Mouse (Mus musculus): ENCODE measurements around the gene Cdk5rap1. TPM values are rescaled to one million over a fixed set of nuclear protein-coding genes. Genes with fewer than 3 reads are reported as not detected.
"Not testable (repeated sequence)": the region's sequence is repeated elsewhere in the genome, so short reads cannot be mapped to it uniquely, and the experiment has no call there.

The Cdk5rap1 gene
- total RNA-seq, 2 experiments from 2014 or later, result 13.7 to 17.8 TPM

DNA sequence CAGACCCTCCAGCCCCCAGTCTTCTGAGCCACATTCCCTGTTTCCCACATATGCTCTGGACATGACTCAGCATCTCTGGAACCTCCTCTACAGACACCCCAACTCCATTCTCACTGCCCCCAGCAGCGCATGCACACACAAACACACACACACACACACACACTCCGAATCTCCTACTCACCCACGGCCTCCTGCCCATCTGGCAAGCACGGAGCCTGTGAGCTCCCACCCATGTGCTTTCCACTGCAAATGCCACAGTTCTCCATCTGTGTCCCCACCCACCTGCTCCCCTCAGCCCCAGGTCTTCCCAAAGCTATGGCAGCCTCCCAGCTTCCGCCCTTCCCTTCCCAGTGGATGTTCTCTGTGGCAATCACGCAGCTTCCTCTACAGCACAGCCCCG lies 6.3 kb upstream of the Cdk5rap1 start:
- peak; percentile 91 to 94 for DNase-seq (ENCODE audit: low spot score in 2 of 2)

GRCm38 (mm10) chr2:154374807-154375601 lies 2.2 kb upstream of the Cdk5rap1 start:
- peak in 1 of 2 experiments; percentile 43 for DNase-seq (ENCODE audit: low spot score in 2 of 2)

DNA sequence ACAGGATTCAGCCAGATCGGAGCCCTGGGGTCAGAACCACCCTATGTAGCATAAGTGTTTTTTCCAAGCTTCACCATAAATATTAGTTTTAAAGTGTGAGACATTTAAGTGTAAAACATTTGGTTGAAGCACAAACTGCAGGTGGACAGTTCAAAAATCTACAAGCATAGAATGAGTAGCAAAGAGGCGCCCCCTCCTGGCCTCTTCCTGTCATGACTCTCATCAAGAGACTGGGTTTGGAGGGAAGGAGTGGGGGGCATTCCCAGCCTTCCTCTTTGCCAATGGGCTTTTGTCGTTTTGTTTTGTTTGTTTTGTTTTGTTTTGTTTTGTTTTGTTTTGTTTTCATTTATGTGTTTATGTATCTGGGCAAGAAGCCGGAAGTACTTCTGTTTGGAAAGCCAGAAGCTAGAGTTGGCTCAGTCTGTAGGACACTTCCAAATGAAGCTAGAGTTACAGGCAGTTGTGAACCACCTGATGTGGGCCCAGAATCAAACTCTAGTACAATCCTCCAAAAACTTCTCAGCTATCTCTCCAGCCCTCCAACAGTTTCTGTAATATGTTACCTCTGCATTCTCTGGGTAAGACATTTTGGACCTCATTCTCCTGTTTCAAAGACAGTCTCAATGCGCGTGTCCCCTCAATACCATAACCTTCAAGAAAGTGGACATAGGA lies 1.3 kb upstream of the Cdk5rap1 start:
- DNase-seq (ENCODE audit: low spot score in 2 of 2), result peak; percentile 68 to 73

DNA sequence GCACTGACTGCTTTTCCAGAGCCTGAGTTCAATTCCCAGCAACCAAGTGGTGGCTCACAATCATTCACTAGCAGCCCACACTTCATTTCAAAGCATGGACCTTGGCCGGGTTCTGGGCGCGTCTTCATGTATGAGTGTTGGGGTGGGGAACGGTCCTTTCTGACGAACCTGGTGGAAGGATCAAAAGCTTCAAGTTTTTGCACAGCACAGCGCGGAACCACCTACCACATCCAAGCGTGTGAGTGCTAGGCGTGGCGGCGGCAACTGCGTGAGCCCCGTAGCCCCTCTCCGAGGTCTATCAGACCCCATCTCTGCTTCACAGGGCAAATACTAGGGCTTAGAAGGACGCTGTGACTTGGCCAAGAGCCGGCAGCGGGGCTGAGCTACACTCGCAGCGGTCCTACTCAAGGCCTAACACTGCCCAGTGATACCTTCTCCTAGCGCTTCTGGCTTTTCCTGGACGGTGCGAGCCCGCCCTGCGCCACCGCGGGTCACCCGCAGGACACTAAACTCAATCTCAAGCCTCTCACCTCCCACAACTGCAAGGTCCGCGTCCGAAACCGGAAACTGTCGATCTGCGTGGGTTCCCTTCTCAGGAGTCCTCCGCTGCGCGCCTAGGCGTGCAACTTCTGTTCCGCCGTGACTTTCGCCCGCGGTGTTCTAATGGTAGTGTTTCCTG lies 520 bp downstream of the Cdk5rap1 start:
- DNase-seq (ENCODE audit: low spot score in 2 of 2), result peak; percentile 83 to 86

DNA sequence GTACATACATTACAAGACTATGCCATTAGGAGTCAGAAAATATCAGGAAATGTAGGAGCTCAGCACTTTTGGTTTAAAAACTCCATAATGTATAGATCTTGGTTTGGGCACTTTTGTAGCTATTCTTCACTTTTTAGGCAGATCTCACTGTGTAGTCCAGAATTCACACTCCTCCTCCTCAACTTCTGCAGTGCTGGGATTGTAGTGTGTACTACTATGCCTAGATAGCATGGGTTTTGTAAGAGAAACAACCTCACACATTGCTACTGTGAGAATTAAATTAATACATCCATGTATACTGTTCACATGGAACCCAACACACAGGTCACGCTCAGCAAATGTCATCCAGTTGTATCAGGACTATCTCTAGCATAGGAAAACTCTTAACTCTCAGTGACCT lies 5.3 kb downstream of the Cdk5rap1 start:
- no peak for DNase-seq (ENCODE audit: low spot score in 2 of 2)

- DNase-seq (ENCODE audit: low spot score in 2 of 2), result not testable (repeated sequence)
Observed at GRCm38 (mm10) chr2:154354000-154354425, 18.8 kb downstream of the Cdk5rap1 start.

- DNase-seq (ENCODE audit: low spot score in 2 of 2), result no peak
Observed at GRCm38 (mm10) chr2:154348152-154348551, 24.7 kb downstream of the Cdk5rap1 start.

DNA sequence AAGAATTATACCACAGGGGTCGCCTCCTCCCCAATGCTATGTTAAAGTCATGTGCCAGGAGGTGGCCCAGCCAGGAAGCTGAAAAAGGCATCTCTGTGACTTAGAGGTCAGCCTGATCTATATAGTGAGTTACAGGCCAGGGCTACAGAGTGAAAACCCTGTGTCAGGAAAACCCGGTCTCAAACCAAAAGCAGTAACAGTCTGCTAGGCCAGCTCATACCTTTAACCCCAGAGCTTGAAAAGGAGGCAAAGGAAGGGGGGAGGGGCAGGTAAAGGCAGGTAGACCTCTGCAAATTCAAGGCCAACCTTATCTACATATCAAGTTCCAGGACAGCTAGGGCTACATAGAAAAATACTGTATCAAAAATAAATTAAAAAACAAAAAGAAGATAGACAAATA lies 33.5 kb downstream of the Cdk5rap1 start:
- DNase-seq (ENCODE audit: low spot score in 2 of 2), result no peak

- DNase-seq (ENCODE audit: low spot score in 2 of 2), result no peak
Observed at GRCm38 (mm10) chr2:154338161-154338560, 34.6 kb downstream of the Cdk5rap1 start.

GRCm38 (mm10) chr2:154335572-154335971 lies 37.2 kb downstream of the Cdk5rap1 start:
- no peak for DNase-seq (ENCODE audit: low spot score in 2 of 2)

DNA sequence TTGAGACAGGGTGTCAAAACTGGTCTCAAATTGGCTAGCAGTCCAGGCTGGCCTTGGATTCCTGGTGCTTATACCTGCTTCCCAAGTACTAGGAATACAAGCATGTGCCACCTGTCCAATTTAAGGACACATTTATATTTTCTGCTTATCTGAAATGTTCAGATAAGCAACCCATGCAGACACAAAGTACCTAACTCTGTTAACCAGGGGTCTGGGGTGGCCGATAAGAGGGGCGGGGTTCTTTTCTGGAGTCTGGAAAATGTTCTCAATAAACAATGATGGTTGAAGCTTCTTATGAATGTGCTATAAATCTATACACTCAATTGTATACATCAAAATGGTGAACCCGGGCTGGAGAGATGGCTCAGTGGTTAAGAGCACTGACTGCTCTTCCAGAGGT lies 46.0 kb downstream of the Cdk5rap1 start:
- DNase-seq (ENCODE audit: low spot score in 2 of 2), result no peak

GRCm38 (mm10) chr2:154313771-154314170 lies 59.0 kb downstream of the Cdk5rap1 start:
- not testable (repeated sequence) for DNase-seq (ENCODE audit: low spot score in 2 of 2)

DNA sequence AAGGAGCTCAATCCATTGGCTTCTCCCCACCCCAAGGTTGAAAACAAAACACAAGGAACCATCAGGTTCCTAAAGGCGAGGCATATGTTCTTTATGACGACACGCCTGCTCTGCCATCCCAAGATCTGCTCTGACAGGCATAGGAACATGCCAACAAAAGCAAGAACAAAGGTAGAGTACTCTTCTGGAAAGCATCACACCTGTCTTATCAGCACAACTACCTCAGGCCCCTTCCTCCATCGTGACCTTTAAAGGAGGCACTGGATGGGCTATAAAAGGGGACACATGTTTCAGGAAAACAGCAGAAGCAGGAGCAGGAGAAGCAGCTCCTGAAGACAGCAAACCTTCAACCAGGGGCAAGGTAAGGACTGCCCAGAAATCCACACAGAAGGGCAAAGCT lies 65.9 kb downstream of the Cdk5rap1 start, which contains the start of gene Bpifb9b:
Gene Bpifb9b (plus strand): TSS at position 301 of the 400 bp plus-strand sequence.
- DNase-seq (ENCODE audit: low spot score in 2 of 2), result not testable (repeated sequence)

DNA sequence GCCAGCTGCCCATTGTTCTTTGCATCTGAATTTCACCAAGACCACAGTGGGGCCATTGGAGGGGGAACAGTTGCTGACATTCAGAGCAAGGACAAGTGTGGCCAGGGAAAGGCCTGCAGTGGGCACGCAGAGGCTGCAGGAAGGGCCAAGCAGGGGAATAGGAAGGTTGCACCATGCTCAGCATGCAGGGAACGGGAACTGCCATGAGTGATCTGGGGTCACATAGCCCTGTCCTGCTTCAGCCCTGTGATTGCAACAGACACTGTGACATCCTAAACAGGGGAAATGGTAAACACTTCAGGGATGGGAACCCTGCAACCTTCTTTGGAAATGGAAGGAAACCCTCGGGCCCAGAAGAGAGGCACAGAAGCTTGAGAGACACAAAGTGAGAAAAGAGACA lies 68.2 kb downstream of the Cdk5rap1 start:
- DNase-seq (ENCODE audit: low spot score in 2 of 2), result not testable (repeated sequence)

GRCm38 (mm10) chr2:154301763-154302162 lies 71.0 kb downstream of the Cdk5rap1 start:
- DNase-seq (ENCODE audit: low spot score in 2 of 2), result no peak

DNA sequence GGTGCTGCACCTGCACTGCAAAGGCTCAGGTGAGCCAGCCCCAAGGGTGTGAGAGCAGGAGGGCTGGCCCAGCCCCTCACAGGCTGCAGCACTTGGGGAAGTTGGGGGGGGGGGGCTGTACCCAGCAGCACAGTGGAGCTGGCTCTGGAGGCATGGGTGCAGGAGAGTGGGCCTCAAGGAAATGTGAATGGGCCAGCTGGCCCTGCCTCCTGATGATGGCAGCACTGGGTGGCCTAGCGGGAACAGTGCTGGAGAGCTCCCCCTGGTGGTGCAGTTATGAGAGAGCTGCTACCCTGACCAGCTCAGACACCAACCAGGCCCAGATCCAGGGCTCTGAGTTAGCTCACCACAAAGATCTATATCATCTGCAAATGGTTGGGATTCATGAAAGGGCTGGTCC lies 72.3 kb downstream of the Cdk5rap1 start:
- DNase-seq (ENCODE audit: low spot score in 2 of 2), result peak; percentile 63 to 73

- DNase-seq (ENCODE audit: low spot score in 2 of 2), result peak; percentile 26 to 50
Observed at GRCm38 (mm10) chr2:154294746-154295145, 78.1 kb downstream of the Cdk5rap1 start.

DNA sequence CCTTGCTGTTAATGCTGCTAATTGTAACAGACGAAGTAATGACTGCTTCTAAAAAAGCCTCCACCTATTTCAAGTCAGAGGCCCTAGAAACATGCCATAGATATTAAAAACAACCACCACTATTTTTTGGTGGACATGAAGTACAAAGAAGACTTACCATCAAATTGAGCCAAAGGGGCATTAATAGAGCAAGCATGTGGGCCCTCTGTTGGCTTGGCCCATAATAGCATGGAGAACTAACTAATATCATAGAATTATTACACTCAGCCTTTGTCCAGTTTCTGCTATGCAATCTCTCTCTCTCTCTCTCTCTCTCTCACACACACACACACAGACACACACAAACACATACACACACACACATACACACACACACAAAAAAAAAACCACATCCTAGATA lies 80.0 kb downstream of the Cdk5rap1 start:
- DNase-seq (ENCODE audit: low spot score in 2 of 2), result no peak

DNA sequence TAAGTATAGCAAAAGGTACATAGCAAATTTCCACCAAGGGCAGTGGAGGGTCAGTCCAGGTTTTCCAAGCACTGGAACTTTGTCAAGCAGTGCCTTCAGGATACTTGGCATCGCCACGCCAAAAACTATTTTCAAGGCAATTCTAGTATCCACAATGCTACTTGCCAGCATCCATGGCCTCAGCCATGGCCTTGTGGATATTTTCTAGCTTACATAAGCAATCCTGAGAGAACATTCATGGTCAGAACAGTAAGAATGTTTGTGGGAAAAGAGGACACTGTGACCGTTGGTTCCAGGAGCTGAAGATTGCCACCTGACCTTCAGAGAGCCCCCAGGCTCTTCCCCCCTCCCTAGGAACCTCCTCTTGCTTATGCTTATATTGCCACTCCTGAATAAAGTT lies 80.9 kb downstream of the Cdk5rap1 start:
- DNase-seq (ENCODE audit: low spot score in 2 of 2), result not testable (repeated sequence)
